Mouse (Mus musculus): ENCODE data around the gene Grb2. TPM values are rescaled to one million over a fixed set of nuclear protein-coding genes. Genes with fewer than 3 reads are reported as not detected.

Grb2 gene
- total and polyA plus RNA-seq, 3 experiments: 52.0 to 109 (median 107) TPM

DNA sequence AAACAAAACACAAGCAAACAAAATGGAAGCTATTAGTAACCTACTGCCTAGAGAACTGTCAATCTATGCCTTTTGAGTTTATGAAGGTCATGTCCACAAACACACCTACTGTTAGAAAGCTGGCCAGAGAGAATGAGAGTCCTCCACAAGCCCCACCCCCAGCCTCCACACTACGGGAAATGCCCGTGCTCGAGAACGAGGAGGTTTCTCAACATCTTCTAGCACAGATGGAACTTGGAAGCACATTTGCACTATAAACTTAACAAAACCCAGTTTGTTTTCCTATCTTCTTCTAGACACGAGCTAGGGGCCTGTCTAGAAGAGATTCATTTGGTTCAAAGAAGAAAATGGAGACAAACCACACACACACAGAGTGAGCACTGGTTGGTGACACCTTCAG lies 18.0 kb downstream of the Grb2 start:
- H3K27me3 ChIP-seq (ENCODE audit: control insufficient read depth, insufficient read depth, low read length): no peaks in the 10 kb centered on the region
- no peak overlapping the region for H3K4me3 ChIP-seq
- peak overlapping the region; percentile 33; the same call in 1 of the 2 replicates for H3K9ac ChIP-seq (ENCODE audit: low read depth, low read length)
- TF ChIP-seq EP300 (IDR thresholded peaks at IDR 0.05; ENCODE audit: insufficient read depth, low read depth, low read length): no peak
- TF ChIP-seq CTCF (IDR thresholded peaks at IDR 0.05): no peak
- TF ChIP-seq POLR2A (IDR thresholded peaks at IDR 0.05; ENCODE audit: insufficient read depth, low read depth, low read length): no peak
- H3K4me1 ChIP-seq (ENCODE audit: control insufficient read depth, insufficient read depth, low read length): peaks cover 26% of the 10 kb centered on the region
- 27% methylated on average over 5 of the region's 5 CpGs for WGBS
- intact Hi-C loops (cut with DNase I): no loop called here
- DNase-seq: no peak
- peaks cover 25% of the 10 kb centered on the region for H3K36me3 ChIP-seq (ENCODE audit: control insufficient read depth, insufficient read depth, low read length)
- H3K79me2 ChIP-seq (replicated peaks; ENCODE audit: control insufficient read depth, insufficient read depth, low read length): peaks cover 8% of the 10 kb centered on the region
- H3K27ac ChIP-seq: peak overlapping the region; percentile 76

- peaks cover 31% of the 10 kb centered on the region for H3K36me3 ChIP-seq (ENCODE audit: control insufficient read depth, insufficient read depth, low read length)
- peaks cover 10% of the 10 kb centered on the region for H3K79me2 ChIP-seq (replicated peaks; ENCODE audit: control insufficient read depth, insufficient read depth, low read length)
- intact Hi-C loops (cut with DNase I): no loop called here
- peak overlapping the region; percentile 76 for H3K27ac ChIP-seq
- TF ChIP-seq CTCF (IDR thresholded peaks at IDR 0.05) (no peak), EP300 (IDR thresholded peaks at IDR 0.05; ENCODE audit: insufficient read depth, low read depth, low read length) (no peak), POLR2A (IDR thresholded peaks at IDR 0.05; ENCODE audit: insufficient read depth, low read depth, low read length) (no peak)
- H3K27me3 ChIP-seq (ENCODE audit: control insufficient read depth, insufficient read depth, low read length): no peaks in the 10 kb centered on the region
- H3K9ac ChIP-seq (ENCODE audit: low read depth, low read length): no peak overlapping the region
- WGBS: 90% methylated on average over 14 of the region's 14 CpGs
- no peak for DNase-seq
- H3K4me3 ChIP-seq: no peak overlapping the region
- peaks cover 31% of the 10 kb centered on the region for H3K4me1 ChIP-seq (ENCODE audit: control insufficient read depth, insufficient read depth, low read length)
Observed at GRCm38 (mm10) chr11:115689137-115689915, 19.1 kb downstream of the Grb2 start.

GRCm38 (mm10) chr11:115686369-115686768 lies 22.0 kb downstream of the Grb2 start:
- peaks cover 15% of the 10 kb centered on the region for H3K36me3 ChIP-seq (ENCODE audit: control insufficient read depth, insufficient read depth, low read length)
- intact Hi-C loops (cut with DNase I): no loop called here
- WGBS: 44% methylated on average over 6 of the region's 6 CpGs

GRCm38 (mm10) chr11:115685954-115686353 lies 22.4 kb downstream of the Grb2 start:
- Histone ChIP-seq H3K27me3 (ENCODE audit: control insufficient read depth, insufficient read depth, low read length) (no peaks in the 10 kb centered on the region), H3K4me3 (no peak overlapping the region), H3K27ac (peak overlapping the region; percentile 70), H3K36me3 (ENCODE audit: control insufficient read depth, insufficient read depth, low read length) (peaks cover 13% of the 10 kb centered on the region), H3K79me2 (replicated peaks; ENCODE audit: control insufficient read depth, insufficient read depth, low read length) (peaks cover 6% of the 10 kb centered on the region), H3K4me1 (ENCODE audit: control insufficient read depth, insufficient read depth, low read length) (peaks cover 14% of the 10 kb centered on the region), H3K9ac (ENCODE audit: low read depth, low read length) (no peak overlapping the region)
- DNase-seq: no peak
- WGBS: 49% methylated on average over 7 of the region's 7 CpGs
- no peak for TF ChIP-seq CTCF (IDR thresholded peaks at IDR 0.05)
- no peak for TF ChIP-seq POLR2A (IDR thresholded peaks at IDR 0.05; ENCODE audit: insufficient read depth, low read depth, low read length)
- TF ChIP-seq EP300 (IDR thresholded peaks at IDR 0.05; ENCODE audit: insufficient read depth, low read depth, low read length): no peak
- intact Hi-C loops (cut with DNase I): no loop called here

More at GRCm38 (mm10) chr11:115686369-115686768, 22.0 kb downstream of the Grb2 start:
- H3K4me1 ChIP-seq (ENCODE audit: control insufficient read depth, insufficient read depth, low read length): peaks cover 16% of the 10 kb centered on the region
- peak overlapping the region; percentile 70 for H3K27ac ChIP-seq
- no peak for DNase-seq
- H3K9ac ChIP-seq (ENCODE audit: low read depth, low read length): no peak overlapping the region
- peaks cover 6% of the 10 kb centered on the region for H3K79me2 ChIP-seq (replicated peaks; ENCODE audit: control insufficient read depth, insufficient read depth, low read length)
- H3K4me3 ChIP-seq: no peak overlapping the region
- TF ChIP-seq EP300 (IDR thresholded peaks at IDR 0.05; ENCODE audit: insufficient read depth, low read depth, low read length): no peak
- TF ChIP-seq POLR2A (IDR thresholded peaks at IDR 0.05; ENCODE audit: insufficient read depth, low read depth, low read length): no peak
- no peak for TF ChIP-seq CTCF (IDR thresholded peaks at IDR 0.05)
- no peaks in the 10 kb centered on the region for H3K27me3 ChIP-seq (ENCODE audit: control insufficient read depth, insufficient read depth, low read length)

- Histone ChIP-seq H3K4me3 (no peak overlapping the region), H3K79me2 (replicated peaks; ENCODE audit: control insufficient read depth, insufficient read depth, low read length) (peaks cover 6% of the 10 kb centered on the region), H3K36me3 (ENCODE audit: control insufficient read depth, insufficient read depth, low read length) (peaks cover 13% of the 10 kb centered on the region), H3K27me3 (ENCODE audit: control insufficient read depth, insufficient read depth, low read length) (no peaks in the 10 kb centered on the region), H3K9ac (ENCODE audit: low read depth, low read length) (no peak overlapping the region), H3K27ac (peak overlapping the region; percentile 70), H3K4me1 (ENCODE audit: control insufficient read depth, insufficient read depth, low read length) (peaks cover 10% of the 10 kb centered on the region)
- intact Hi-C loops (cut with DNase I): no loop called here
- no peak for DNase-seq
- 69% methylated on average over 6 of the region's 6 CpGs for WGBS
- no peak for TF ChIP-seq POLR2A (IDR thresholded peaks at IDR 0.05; ENCODE audit: insufficient read depth, low read depth, low read length)
- no peak for TF ChIP-seq EP300 (IDR thresholded peaks at IDR 0.05; ENCODE audit: insufficient read depth, low read depth, low read length)
- no peak for TF ChIP-seq CTCF (IDR thresholded peaks at IDR 0.05)
Observed at GRCm38 (mm10) chr11:115684877-115685276, 23.5 kb downstream of the Grb2 start.

- H3K36me3 ChIP-seq (ENCODE audit: control insufficient read depth, insufficient read depth, low read length): peaks cover 13% of the 10 kb centered on the region
- intact Hi-C loops (cut with DNase I): no loop called here
- H3K79me2 ChIP-seq (replicated peaks; ENCODE audit: control insufficient read depth, insufficient read depth, low read length): peaks cover 4% of the 10 kb centered on the region; the same call in 1 of the 2 replicates
- H3K27me3 ChIP-seq (ENCODE audit: control insufficient read depth, insufficient read depth, low read length): no peaks in the 10 kb centered on the region
- no peak overlapping the region for H3K9ac ChIP-seq (ENCODE audit: low read depth, low read length)
- no peak overlapping the region for H3K27ac ChIP-seq
- DNase-seq: no peak
- peaks cover 12% of the 10 kb centered on the region for H3K4me1 ChIP-seq (ENCODE audit: control insufficient read depth, insufficient read depth, low read length)
- no peak for TF ChIP-seq EP300 (IDR thresholded peaks at IDR 0.05; ENCODE audit: insufficient read depth, low read depth, low read length)
- TF ChIP-seq CTCF (IDR thresholded peaks at IDR 0.05): no peak
- no peak for TF ChIP-seq POLR2A (IDR thresholded peaks at IDR 0.05; ENCODE audit: insufficient read depth, low read depth, low read length)
- 95% methylated on average over 5 of the region's 5 CpGs for WGBS
- no peak overlapping the region for H3K4me3 ChIP-seq
Observed at GRCm38 (mm10) chr11:115683326-115683725, 25.1 kb downstream of the Grb2 start.
